Mouse (Mus musculus) limb, embryonic 14.5 days (tissue): ENCODE measurements around the gene Fry. TPM values are rescaled to one million over a fixed set of nuclear protein-coding genes. Genes with fewer than 3 reads are reported as not detected.

Source experiments
- ATAC-seq: fragments of 200-750 bp; cut with Nextera tagmentation; 2 replicates; pipeline ENCODE4 v1.8.0; 2017; ENCODE audit warnings: low read depth, moderate number of reproducible peaks, moderate TSS enrichment; ENCODE audit not compliant: low FRiP score
- DNase-seq: peaks from one replicate; pipeline ENCODE4 v3.0.0-alpha.2; 2015; ENCODE audit warnings: low spot score
- H3K27ac ChIP-seq: fragments of 300-500 bp; sonication (generic); replicated peaks from 2 replicates; pipeline ENCODE4 v1.5.1; 2014; ENCODE audit warnings: low read depth, mild to moderate bottlenecking, low read length, moderate library complexity, mixed read lengths
- H3K27me3 ChIP-seq: fragments of 300-500 bp; sonication (generic); 2 replicates; pipeline ENCODE4 v1.6.1; 2014; ENCODE audit warnings: low read length, mixed read lengths; ENCODE audit not compliant: control insufficient read depth, insufficient read depth
- H3K36me3 ChIP-seq: fragments of 300-500 bp; sonication (generic); 2 replicates; pipeline ENCODE4 v1.6.1; 2014; ENCODE audit warnings: mild to moderate bottlenecking, low read length, moderate library complexity, mixed read lengths; ENCODE audit not compliant: control insufficient read depth, insufficient read depth
- H3K4me1 ChIP-seq: fragments of 300-500 bp; sonication (generic); 2 replicates; pipeline ENCODE4 v1.6.1; 2014; ENCODE audit warnings: antibody characterized with exemption, low read length, mixed read lengths; ENCODE audit not compliant: control insufficient read depth, insufficient read depth
- H3K4me2 ChIP-seq: fragments of 300-500 bp; sonication (generic); replicated peaks from 2 replicates; pipeline ENCODE4 v1.6.1; 2014; ENCODE audit warnings: low read depth, mild to moderate bottlenecking, low read length, moderate library complexity; ENCODE audit not compliant: severe bottlenecking
- H3K4me3 ChIP-seq: fragments of 300-500 bp; sonication (generic); replicated peaks from 2 replicates; pipeline ENCODE4 v1.5.1; 2014; ENCODE audit warnings: low read length
- H3K9ac ChIP-seq: fragments of 300-500 bp; sonication (generic); 2 replicates; pipeline ENCODE4 v1.6.1; 2014; ENCODE audit warnings: mild to moderate bottlenecking, low read depth, low read length, moderate library complexity; ENCODE audit not compliant: severe bottlenecking
- H3K9me3 ChIP-seq: fragments of 300-500 bp; sonication (generic); 2 replicates; pipeline ENCODE4 v1.6.1; 2016; ENCODE audit warnings: low read length; ENCODE audit not compliant: control insufficient read depth
- POLR2A ChIP-seq: fragments of 200-500 bp; IDR thresholded peaks from 2 replicates; pipeline ENCODE4 v1.8.0; 2012; ENCODE audit warnings: inconsistent platforms, mild to moderate bottlenecking, moderate library complexity, borderline replicate concordance; ENCODE audit not compliant: insufficient read depth, insufficient read length; ENCODE audit errors: extremely low read depth
- WGBS: fragments of 180-500 bp; shearing (Covaris S2); extraction: QIAGEN DNeasy Blood & Tissue Kit; methylation state at CpG from one replicate; pipeline ENCODE4 v1.1.7; 2014; 5-methylcytosine and 5-hydroxymethylcytosine counted together
- polyA plus RNA-seq, 2 experiments: library from polyadenylated mRNA; depleted of rRNA in 1 of 2; stranded (reverse) in 1 of 2; unstranded in 1 of 2; fragments of >200 nt; fragmentation: Nextera tagmentation in 1 of 2; extraction: Ambion mirVana in 1 of 2; gene quantifications; 2 replicates each; pipeline versions ENCODE4 v1.2.1 to v1.2.3; 2012 to 2014

Fry gene
- polyA plus RNA-seq, 2 experiments = 10.0 to 13.5 TPM

DNA sequence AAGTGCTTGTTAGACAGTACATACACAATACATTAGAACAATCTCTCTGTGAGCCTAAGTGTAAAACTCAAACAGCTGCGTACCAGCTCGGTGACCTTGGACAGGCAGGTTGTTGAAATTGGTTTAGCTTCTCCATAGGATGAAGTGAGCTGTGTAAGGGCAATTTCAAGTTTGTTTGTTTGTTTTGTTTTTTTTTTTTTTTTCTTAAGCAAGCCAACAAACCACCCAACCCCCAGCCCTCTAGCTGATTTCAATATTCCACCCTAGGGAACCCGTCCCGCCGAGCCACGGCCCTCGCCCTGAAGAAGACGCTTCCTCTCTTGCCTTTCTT lies 356 bp upstream of the Fry start:
- Histone ChIP-seq H3K9me3 (no peaks in the 10 kb centered on the region), H3K36me3 (no peaks in the 10 kb centered on the region), H3K4me3 (peak overlapping the region; percentile 61), H3K27ac (no peak overlapping the region), H3K4me1 (peaks cover 10% of the 10 kb centered on the region), H3K9ac (no peak overlapping the region), H3K27me3 (no peaks in the 10 kb centered on the region), H3K4me2 (peak overlapping the region; percentile 86)
- ATAC-seq = no peak
- TF ChIP-seq POLR2A = no peak
- 21% methylated on average over 8 of the region's 8 CpGs for WGBS
- no peak for DNase-seq

DNA sequence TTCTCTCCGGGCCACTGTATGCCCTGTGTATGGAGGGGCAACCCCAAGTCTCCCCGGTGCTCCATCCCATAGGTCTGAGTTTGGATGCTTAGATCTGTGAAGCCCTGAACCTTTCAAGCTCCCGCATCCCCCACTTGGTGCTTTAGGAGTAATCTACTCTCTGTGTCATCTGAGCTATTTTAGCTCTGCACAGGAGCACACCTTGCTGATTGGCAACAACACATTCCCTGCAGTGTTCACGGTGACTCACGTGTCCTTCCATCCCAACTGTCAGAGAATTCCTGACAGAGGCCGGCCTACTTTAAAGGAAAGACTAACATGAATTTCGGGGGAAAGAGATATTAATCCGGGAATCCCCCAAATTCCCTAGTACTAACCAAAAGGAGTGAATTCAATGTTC lies 2.2 kb downstream of the Fry start:
- H3K27ac ChIP-seq = no peak overlapping the region
- no peaks in the 10 kb centered on the region for H3K9me3 ChIP-seq
- 88% methylated on average over 8 of the region's 8 CpGs for WGBS
- TF ChIP-seq POLR2A = no peak
- H3K4me3 ChIP-seq = no peak overlapping the region
- H3K4me1 ChIP-seq = peaks cover 7% of the 10 kb centered on the region
- H3K4me2 ChIP-seq = no peak overlapping the region
- H3K27me3 ChIP-seq = no peaks in the 10 kb centered on the region
- ATAC-seq (no peak), DNase-seq (no peak)
- no peak overlapping the region for H3K9ac ChIP-seq
- H3K36me3 ChIP-seq = no peaks in the 10 kb centered on the region

DNA sequence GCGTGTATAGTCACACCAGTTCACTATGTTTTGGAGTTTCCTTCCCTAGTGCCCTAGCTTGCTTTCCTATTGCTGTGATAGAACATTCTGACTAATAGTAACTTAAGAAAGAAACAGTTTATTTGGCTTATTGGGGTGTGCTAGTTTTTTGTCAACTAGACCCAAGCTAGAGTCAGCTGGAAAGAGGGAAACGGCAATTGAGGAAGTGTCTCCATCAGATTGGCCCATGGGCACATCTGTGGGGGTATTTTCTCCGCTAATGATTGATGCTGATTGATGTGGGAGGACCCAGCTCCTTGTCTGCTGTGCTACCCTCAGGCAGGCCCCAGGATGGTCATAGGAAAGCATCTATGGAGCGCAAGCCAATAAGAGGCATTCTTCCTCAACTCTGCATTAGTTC lies 3.6 kb downstream of the Fry start:
- DNase-seq (no peak), ATAC-seq (no peak)
- Histone ChIP-seq H3K4me1 (peaks cover 3% of the 10 kb centered on the region; the same call in 1 of the 2 replicates), H3K4me3 (no peak overlapping the region), H3K9ac (no peak overlapping the region), H3K27ac (no peak overlapping the region), H3K36me3 (no peaks in the 10 kb centered on the region), H3K9me3 (no peaks in the 10 kb centered on the region), H3K27me3 (no peaks in the 10 kb centered on the region), H3K4me2 (no peak overlapping the region)
- 85% methylated on average over 4 of the region's 4 CpGs for WGBS
- TF ChIP-seq POLR2A = no peak

DNA sequence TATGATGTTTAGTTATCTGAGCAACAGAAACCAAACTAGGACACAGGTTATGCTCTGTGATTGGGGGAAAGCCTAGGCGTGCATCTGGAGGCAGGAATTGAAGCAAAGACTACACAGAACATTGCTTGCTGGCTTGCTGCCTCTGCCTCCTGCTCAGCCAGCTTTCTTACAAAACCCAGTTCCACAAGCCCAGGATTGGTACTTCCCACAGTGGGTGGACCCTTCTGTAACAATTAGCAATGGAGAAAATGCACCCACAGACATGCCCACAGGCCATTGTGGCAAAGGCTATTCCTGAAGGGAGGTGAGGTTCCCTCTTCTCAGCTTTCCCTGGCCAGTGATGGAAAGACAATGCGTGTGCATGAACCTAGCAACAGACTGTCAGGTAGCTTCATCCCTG lies 4.1 kb downstream of the Fry start:
- Histone ChIP-seq H3K4me3 (no peak overlapping the region), H3K27me3 (no peaks in the 10 kb centered on the region), H3K27ac (no peak overlapping the region), H3K36me3 (no peaks in the 10 kb centered on the region), H3K4me1 (peaks cover 3% of the 10 kb centered on the region; the same call in 1 of the 2 replicates), H3K4me2 (no peak overlapping the region), H3K9me3 (no peaks in the 10 kb centered on the region), H3K9ac (no peak overlapping the region)
- no peak for TF ChIP-seq POLR2A
- no peak for DNase-seq
- WGBS = 87% methylated on average over 2 of the region's 2 CpGs
- no peak for ATAC-seq

DNA sequence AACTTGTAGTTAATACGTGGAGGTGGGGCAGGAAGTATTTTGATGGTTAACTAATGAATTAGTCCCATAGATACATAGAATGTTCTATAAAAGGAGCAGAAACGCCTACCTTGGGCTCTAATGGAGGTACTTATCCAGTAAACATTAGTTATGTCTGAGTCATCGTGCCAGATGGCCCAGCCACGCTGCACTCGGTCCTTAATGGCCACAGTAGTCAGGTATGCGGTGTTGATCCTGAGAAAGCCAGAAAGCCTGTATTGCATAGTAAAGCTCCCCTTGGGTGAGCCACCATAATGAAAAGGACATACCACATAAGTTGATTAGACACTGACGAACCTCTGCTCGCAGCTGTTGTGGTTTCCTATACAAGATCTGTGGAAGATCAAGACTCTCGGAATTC lies 7.5 kb downstream of the Fry start:
- Histone ChIP-seq H3K27ac (no peak overlapping the region), H3K9ac (no peak overlapping the region), H3K4me2 (no peak overlapping the region), H3K4me1 (no peaks in the 10 kb centered on the region), H3K27me3 (no peaks in the 10 kb centered on the region), H3K36me3 (no peaks in the 10 kb centered on the region), H3K4me3 (no peak overlapping the region), H3K9me3 (no peaks in the 10 kb centered on the region)
- no peak for DNase-seq
- TF ChIP-seq POLR2A = no peak
- ATAC-seq = no peak
- 66% methylated on average over 9 of the region's 9 CpGs for WGBS

DNA sequence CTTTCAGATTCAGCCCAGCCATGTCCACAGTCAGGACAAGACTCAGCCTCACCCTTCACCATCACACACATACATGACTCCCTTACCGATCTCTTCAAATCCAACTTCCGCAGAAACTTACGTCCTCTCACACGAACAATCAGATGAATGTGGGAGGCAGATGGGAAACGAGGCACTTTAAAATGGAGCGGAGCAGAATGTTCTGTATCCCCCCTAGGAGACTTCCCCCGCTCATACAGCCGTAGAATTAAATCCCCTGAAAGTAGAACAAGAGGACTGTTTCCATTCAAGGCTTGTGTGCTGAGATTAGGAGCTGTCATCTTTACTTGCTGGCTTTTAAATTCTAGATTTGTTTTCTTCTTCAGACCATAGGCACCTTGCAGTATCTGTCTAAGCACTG lies 10.0 kb downstream of the Fry start:
- no peak for ATAC-seq

More for the DNA sequence above, 10.0 kb downstream of the Fry start:
- DNase-seq = no peak
- Histone ChIP-seq H3K9me3 (no peaks in the 10 kb centered on the region), H3K4me1 (no peaks in the 10 kb centered on the region), H3K9ac (no peak overlapping the region), H3K27ac (no peak overlapping the region), H3K4me2 (no peak overlapping the region), H3K4me3 (no peak overlapping the region), H3K27me3 (no peaks in the 10 kb centered on the region), H3K36me3 (no peaks in the 10 kb centered on the region)
- 90% methylated on average over 8 of the region's 8 CpGs for WGBS
- no peak for TF ChIP-seq POLR2A
